Mouse (Mus musculus): ENCODE measurements around the gene Caml. TPM values are rescaled to one million over a fixed set of nuclear protein-coding genes. Genes with fewer than 3 reads are reported as not detected.

Caml gene
- polyA plus RNA-seq, 1 experiment from 2014 or later = 107 TPM

- H3K4me2 ChIP-seq (replicated peaks) = no peak overlapping the region
- ATAC-seq (ENCODE audit: low FRiP score) (no peak), DNase-seq (ENCODE audit: low spot score) (no peak)
- no peaks in the 10 kb centered on the region for H3K27me3 ChIP-seq (ENCODE audit: control insufficient read depth, insufficient read depth, low read length)
- WGBS = 88% methylated on average over 12 of the region's 12 CpGs
- H3K4me1 ChIP-seq (replicated peaks; ENCODE audit: control insufficient read depth, insufficient read depth, low read length) = no peaks in the 10 kb centered on the region
- no peak overlapping the region for H3K27ac ChIP-seq
- no peaks in the 10 kb centered on the region for H3K9me3 ChIP-seq (ENCODE audit: control insufficient read depth, low read length)
- H3K4me3 ChIP-seq (replicated peaks; ENCODE audit: low read length) = no peak overlapping the region
- H3K36me3 ChIP-seq (replicated peaks; ENCODE audit: control insufficient read depth, insufficient read depth) = peaks cover 99% of the 10 kb centered on the region
- H3K9ac ChIP-seq = no peak overlapping the region
Observed at GRCm38 (mm10) chr13:55650098-55650497, 27.3 kb downstream of the Caml start.

GRCm38 (mm10) chr13:55650980-55651379, 28.2 kb downstream of the Caml start:
- Histone ChIP-seq H3K9ac (no peak overlapping the region), H3K4me3 (replicated peaks; ENCODE audit: low read length) (no peak overlapping the region), H3K4me1 (replicated peaks; ENCODE audit: control insufficient read depth, insufficient read depth, low read length) (no peaks in the 10 kb centered on the region), H3K9me3 (ENCODE audit: control insufficient read depth, low read length) (no peaks in the 10 kb centered on the region), H3K36me3 (replicated peaks; ENCODE audit: control insufficient read depth, insufficient read depth) (peaks cover 99% of the 10 kb centered on the region), H3K27ac (no peak overlapping the region), H3K27me3 (ENCODE audit: control insufficient read depth, insufficient read depth, low read length) (no peaks in the 10 kb centered on the region), H3K4me2 (replicated peaks) (no peak overlapping the region)
- ATAC-seq (ENCODE audit: low FRiP score) (no peak), DNase-seq (ENCODE audit: low spot score) (no peak)
- WGBS = 93% methylated on average over 6 of the region's 6 CpGs

- Histone ChIP-seq H3K27ac (no peak overlapping the region), H3K27me3 (ENCODE audit: control insufficient read depth, insufficient read depth, low read length) (no peaks in the 10 kb centered on the region), H3K4me1 (replicated peaks; ENCODE audit: control insufficient read depth, insufficient read depth, low read length) (no peaks in the 10 kb centered on the region), H3K36me3 (replicated peaks; ENCODE audit: control insufficient read depth, insufficient read depth) (peaks cover 97% of the 10 kb centered on the region), H3K9ac (no peak overlapping the region), H3K9me3 (ENCODE audit: control insufficient read depth, low read length) (no peaks in the 10 kb centered on the region), H3K4me3 (replicated peaks; ENCODE audit: low read length) (no peak overlapping the region), H3K4me2 (replicated peaks) (no peak overlapping the region)
- WGBS = 77% methylated on average over 6 of the region's 6 CpGs
- DNase-seq (ENCODE audit: low spot score) (peak; percentile 44), ATAC-seq (ENCODE audit: low FRiP score) (no peak)
Observed at GRCm38 (mm10) chr13:55668550-55668949, 45.7 kb downstream of the Caml start.

GRCm38 (mm10) chr13:55672711-55673110, 49.9 kb downstream of the Caml start:
- H3K9me3 ChIP-seq (ENCODE audit: control insufficient read depth, low read length) = no peaks in the 10 kb centered on the region
- no peak overlapping the region for H3K9ac ChIP-seq
- H3K27me3 ChIP-seq (ENCODE audit: control insufficient read depth, insufficient read depth, low read length) = no peaks in the 10 kb centered on the region
- no peak overlapping the region for H3K27ac ChIP-seq
- H3K4me2 ChIP-seq (replicated peaks) = no peak overlapping the region
- no peak for ATAC-seq (ENCODE audit: low FRiP score)
- DNase-seq (ENCODE audit: low spot score) = no peak
- 98% methylated on average over 6 of the region's 6 CpGs for WGBS
- H3K36me3 ChIP-seq (replicated peaks; ENCODE audit: control insufficient read depth, insufficient read depth) = peaks cover 95% of the 10 kb centered on the region
- H3K4me3 ChIP-seq (replicated peaks; ENCODE audit: low read length) = no peak overlapping the region
- no peaks in the 10 kb centered on the region for H3K4me1 ChIP-seq (replicated peaks; ENCODE audit: control insufficient read depth, insufficient read depth, low read length)

GRCm38 (mm10) chr13:55677364-55677763, 54.6 kb downstream of the Caml start:
- 90% methylated on average over 8 of the region's 8 CpGs for WGBS
- peaks cover 94% of the 10 kb centered on the region for H3K36me3 ChIP-seq (replicated peaks; ENCODE audit: control insufficient read depth, insufficient read depth)
- H3K27me3 ChIP-seq (ENCODE audit: control insufficient read depth, insufficient read depth, low read length) = no peaks in the 10 kb centered on the region

More at GRCm38 (mm10) chr13:55677364-55677763, 54.6 kb downstream of the Caml start:
- Histone ChIP-seq H3K4me3 (replicated peaks; ENCODE audit: low read length) (no peak overlapping the region), H3K4me1 (replicated peaks; ENCODE audit: control insufficient read depth, insufficient read depth, low read length) (no peaks in the 10 kb centered on the region), H3K9ac (no peak overlapping the region), H3K9me3 (ENCODE audit: control insufficient read depth, low read length) (no peaks in the 10 kb centered on the region), H3K4me2 (replicated peaks) (no peak overlapping the region), H3K27ac (no peak overlapping the region)
- DNase-seq (ENCODE audit: low spot score) (no peak), ATAC-seq (ENCODE audit: low FRiP score) (no peak)

Other genes starting within 250 kb of the Caml start
- 0.14 TPM in 1 of 2 replicates, not detected in the other for gene Slc34a1, start 224.8 kb upstream of the Caml start, polyA plus RNA-seq (2014; fragmentation: Nextera tagmentation; extraction: Ambion mirVana)
- 0.81 and 1.5 TPM in 2 replicates for gene Pfn3, start 207.8 kb upstream of the Caml start, polyA plus RNA-seq (2014; fragmentation: Nextera tagmentation; extraction: Ambion mirVana)
- gene F12, start 196.2 kb upstream of the Caml start, polyA plus RNA-seq (2014; fragmentation: Nextera tagmentation; extraction: Ambion mirVana) = 0.09 and 0.34 TPM in 2 replicates
- gene Grk6, start 177.9 kb upstream of the Caml start, polyA plus RNA-seq (2014; fragmentation: Nextera tagmentation; extraction: Ambion mirVana) = 41.9 and 42.7 TPM in 2 replicates
- 6.3 and 8.9 TPM in 2 replicates for gene Prr7, start 158.7 kb upstream of the Caml start, polyA plus RNA-seq (2014; fragmentation: Nextera tagmentation; extraction: Ambion mirVana)
- gene Dbn1, start 134.9 kb upstream of the Caml start, polyA plus RNA-seq (2014; fragmentation: Nextera tagmentation; extraction: Ambion mirVana) = 406 and 416 TPM in 2 replicates
- 139 and 141 TPM in 2 replicates for gene Pdlim7, start 109.3 kb upstream of the Caml start, polyA plus RNA-seq (2014; fragmentation: Nextera tagmentation; extraction: Ambion mirVana)
- gene Dok3, start 93.7 kb upstream of the Caml start, polyA plus RNA-seq (2014; fragmentation: Nextera tagmentation; extraction: Ambion mirVana) = 3.8 and 5.7 TPM in 2 replicates
- gene Ddx41, start 86.3 kb upstream of the Caml start, polyA plus RNA-seq (2014; fragmentation: Nextera tagmentation; extraction: Ambion mirVana) = 49.5 and 51.1 TPM in 2 replicates
- gene Fam193b, start 51.9 kb upstream of the Caml start, polyA plus RNA-seq (2014; fragmentation: Nextera tagmentation; extraction: Ambion mirVana) = 41.4 and 47.4 TPM in 2 replicates
- gene Tmed9, start 49.3 kb upstream of the Caml start, polyA plus RNA-seq (2014; fragmentation: Nextera tagmentation; extraction: Ambion mirVana) = 45.7 and 53.6 TPM in 2 replicates
- 18.3 and 25.3 TPM in 2 replicates for gene B4galt7, start 23.1 kb upstream of the Caml start, polyA plus RNA-seq (2014; fragmentation: Nextera tagmentation; extraction: Ambion mirVana)
- 24.8 and 25.6 TPM in 2 replicates for gene Ddx46, start 12.0 kb downstream of the Caml start, polyA plus RNA-seq (2014; fragmentation: Nextera tagmentation; extraction: Ambion mirVana)
- gene B230219D22Rik, start 70.1 kb downstream of the Caml start, polyA plus RNA-seq (2014; fragmentation: Nextera tagmentation; extraction: Ambion mirVana) = 96.0 and 101 TPM in 2 replicates
- gene Txndc15, start 91.6 kb downstream of the Caml start, polyA plus RNA-seq (2014; fragmentation: Nextera tagmentation; extraction: Ambion mirVana) = 144 and 145 TPM in 2 replicates
- 23.6 and 25.3 TPM in 2 replicates for gene Pcbd2, start 104.4 kb downstream of the Caml start, polyA plus RNA-seq (2014; fragmentation: Nextera tagmentation; extraction: Ambion mirVana)
- 0.21 TPM in 1 of 2 replicates, not detected in the other for gene Catsper3, start 161.6 kb downstream of the Caml start, polyA plus RNA-seq (2014; fragmentation: Nextera tagmentation; extraction: Ambion mirVana)
- not detected in 2 replicates for gene Pitx1, start 213.2 kb downstream of the Caml start, polyA plus RNA-seq (2014; fragmentation: Nextera tagmentation; extraction: Ambion mirVana)